Mouse (Mus musculus): ENCODE data around the gene Tagln. TPM values are rescaled to one million over a fixed set of nuclear protein-coding genes. Genes with fewer than 3 reads are reported as not detected.
A peak's percentile ranks its signal among the peaks of the same experiment; 100 is the strongest.

Tagln gene
- polyA plus RNA-seq, 1 experiment from 2014 or later, result 572 TPM

DNA sequence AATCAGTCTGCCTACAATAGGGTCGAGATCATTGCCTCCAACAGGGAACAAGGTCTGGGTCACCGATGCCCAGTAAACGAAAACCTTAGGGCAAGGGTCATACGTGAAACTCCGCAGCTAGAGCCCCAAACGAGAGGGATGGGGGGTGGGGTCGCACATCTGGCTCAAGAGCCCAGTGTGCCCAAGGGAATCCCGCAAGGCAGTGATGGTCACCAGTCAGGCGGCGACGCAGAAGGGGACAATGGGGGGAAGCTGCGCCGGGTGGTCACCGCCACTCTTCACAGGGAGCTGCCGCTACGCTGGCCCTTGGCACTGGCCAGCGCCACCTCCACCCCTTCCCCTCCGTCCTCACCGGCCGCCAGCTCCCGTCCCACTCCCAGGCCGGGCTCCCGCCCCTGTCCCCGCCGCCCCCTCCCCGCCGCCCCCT, 30.0 kb downstream of the Tagln start:
- Histone ChIP-seq H3K4me3 (replicated peaks; ENCODE audit: low read length) (peak overlapping the region; percentile 73), H3K4me1 (ENCODE audit: control insufficient read depth, insufficient read depth, low read length) (peaks cover 20% of the 10 kb centered on the region), H3K27me3 (ENCODE audit: control insufficient read depth, insufficient read depth, low read length) (no peaks in the 10 kb centered on the region), H3K36me3 (ENCODE audit: control insufficient read depth, insufficient read depth, low read length) (peaks cover 3% of the 10 kb centered on the region; the same call in 1 of the 2 replicates), H3K9ac (ENCODE audit: low read length) (peak overlapping the region; percentile 97), H3K27ac (ENCODE audit: low read length) (peak overlapping the region; percentile 99), H3K9me3 (replicated peaks; ENCODE audit: control insufficient read depth, low read length) (no peaks in the 10 kb centered on the region), H3K4me2 (ENCODE audit: low read depth, low read length) (peak overlapping the region; percentile 88)
- ATAC-seq (ENCODE audit: insufficient read depth, low FRiP score), result peak; percentile 54; the same call in 1 of the 2 replicates
- WGBS, result under 1% methylated on average over 24 of the region's 27 CpGs

DNA sequence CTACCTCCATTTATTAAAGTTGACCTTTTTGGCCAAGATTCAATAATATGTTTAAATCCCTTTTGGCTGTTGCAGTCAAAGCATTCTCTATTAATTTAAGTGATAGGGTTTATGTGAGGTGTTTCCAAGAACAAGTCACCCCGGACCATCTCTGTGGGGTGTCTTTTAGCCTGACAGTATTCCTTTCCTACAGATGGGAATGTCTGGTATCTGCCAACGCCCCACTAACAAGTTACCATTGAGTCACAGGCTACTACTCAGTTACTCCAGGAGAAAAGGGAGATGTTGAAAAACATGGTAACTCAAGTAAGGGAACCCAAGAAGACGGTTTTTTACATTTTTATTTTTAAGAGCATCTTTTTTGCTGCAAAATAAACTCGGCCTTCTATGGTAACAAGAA, 30.7 kb downstream of the Tagln start:
- H3K27ac ChIP-seq (ENCODE audit: low read length), result no peak overlapping the region
- H3K27me3 ChIP-seq (ENCODE audit: control insufficient read depth, insufficient read depth, low read length), result no peaks in the 10 kb centered on the region
- 54% methylated on average over 4 of the region's 4 CpGs for WGBS
- H3K9ac ChIP-seq (ENCODE audit: low read length), result peak overlapping the region; percentile 97
- peak overlapping the region; percentile 73 for H3K4me3 ChIP-seq (replicated peaks; ENCODE audit: low read length)
- peaks cover 20% of the 10 kb centered on the region for H3K4me1 ChIP-seq (ENCODE audit: control insufficient read depth, insufficient read depth, low read length)
- H3K9me3 ChIP-seq (replicated peaks; ENCODE audit: control insufficient read depth, low read length), result no peaks in the 10 kb centered on the region
- peaks cover 3% of the 10 kb centered on the region; the same call in 1 of the 2 replicates for H3K36me3 ChIP-seq (ENCODE audit: control insufficient read depth, insufficient read depth, low read length)
- H3K4me2 ChIP-seq (ENCODE audit: low read depth, low read length), result peak overlapping the region; percentile 88
- no peak for ATAC-seq (ENCODE audit: insufficient read depth, low FRiP score)

DNA sequence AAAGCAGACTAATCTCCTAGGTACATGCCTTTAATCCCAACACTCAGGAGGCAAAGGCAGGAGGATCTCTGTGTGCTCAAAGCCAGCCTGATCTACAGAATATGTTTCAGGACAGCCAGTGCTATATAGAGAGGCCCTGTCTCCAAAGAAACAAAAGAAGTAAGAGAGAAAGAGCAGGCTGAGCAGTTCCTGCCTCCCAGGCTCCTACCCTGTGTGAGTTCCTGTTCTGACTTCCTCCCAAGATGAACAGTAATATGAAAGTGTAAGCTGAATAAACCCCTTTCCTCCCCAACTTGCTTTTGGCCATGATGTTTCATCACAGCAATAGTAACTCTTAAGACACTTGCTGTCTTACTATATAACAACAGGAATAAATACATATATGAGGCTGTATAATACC, 42.2 kb downstream of the Tagln start:
- no peak overlapping the region for H3K27ac ChIP-seq (ENCODE audit: low read length)
- H3K4me1 ChIP-seq (ENCODE audit: control insufficient read depth, insufficient read depth, low read length), result no peaks in the 10 kb centered on the region
- H3K27me3 ChIP-seq (ENCODE audit: control insufficient read depth, insufficient read depth, low read length), result no peaks in the 10 kb centered on the region
- H3K9ac ChIP-seq (ENCODE audit: low read length), result no peak overlapping the region
- H3K4me3 ChIP-seq (replicated peaks; ENCODE audit: low read length), result no peak overlapping the region
- no peak overlapping the region for H3K4me2 ChIP-seq (ENCODE audit: low read depth, low read length)
- no peak for ATAC-seq (ENCODE audit: insufficient read depth, low FRiP score)
- peaks cover 4% of the 10 kb centered on the region; the same call in 1 of the 2 replicates for H3K36me3 ChIP-seq (ENCODE audit: control insufficient read depth, insufficient read depth, low read length)
- no peaks in the 10 kb centered on the region for H3K9me3 ChIP-seq (replicated peaks; ENCODE audit: control insufficient read depth, low read length)

Small RNAs within 50 kb of the gene (microRNA-seq; reads per million reads assigned to microRNA genes)
- not detected for gene Mir7087

Other genes starting within 250 kb of the Tagln start
- gene Cep164, start 107.4 kb downstream of the Tagln start, polyA plus RNA-seq (2015; fragmentation: Nextera tagmentation; extraction: Ambion mirVana), result 19.6 and 21.1 TPM in 2 replicates
- 23.2 and 24.1 TPM in 2 replicates for gene Bace1, start 97.5 kb downstream of the Tagln start, polyA plus RNA-seq (2015; fragmentation: Nextera tagmentation; extraction: Ambion mirVana)
- gene Pcsk7, start 29.6 kb downstream of the Tagln start, polyA plus RNA-seq (2015; fragmentation: Nextera tagmentation; extraction: Ambion mirVana), result 25.3 and 26.9 TPM in 2 replicates
- 34.5 and 39.8 TPM in 2 replicates for gene Rnf214, start 29.1 kb downstream of the Tagln start, polyA plus RNA-seq (2015; fragmentation: Nextera tagmentation; extraction: Ambion mirVana)
- gene Sidt2, start 19.2 kb upstream of the Tagln start, polyA plus RNA-seq (2015; fragmentation: Nextera tagmentation; extraction: Ambion mirVana), result 40.9 and 41.7 TPM in 2 replicates
- gene Pafah1b2, start 76.6 kb upstream of the Tagln start, polyA plus RNA-seq (2015; fragmentation: Nextera tagmentation; extraction: Ambion mirVana), result 143 and 152 TPM in 2 replicates
- 5.1 and 5.7 TPM in 2 replicates for gene Sik3, start 76.8 kb upstream of the Tagln start, polyA plus RNA-seq (2015; fragmentation: Nextera tagmentation; extraction: Ambion mirVana)